Mouse (Mus musculus) liver, adult 10 weeks (tissue): ENCODE measurements around the gene Vmn2r23. TPM values are rescaled to one million over a fixed set of nuclear protein-coding genes. Genes with fewer than 3 reads are reported as not detected.

Experiments
- polyA plus RNA-seq: library from polyadenylated mRNA; stranded (reverse); fragments of 350-450 nt; fragmentation: Illumina TruSeq; extraction: RNeasy Lipid Tissue Mini Kit (QIAGEN cat#74804); gene quantifications from one replicate; pipeline ENCODE4 v1.2.3, GENCODE M21; 2014; ENCODE audit warnings: low read depth, low replicate concordance

Gene Vmn2r23
- polyA plus RNA-seq, result not detected

GRCm38 (mm10) chr6:123702370-123702769 lies at the start of gene Vmn2r23:
TSS of gene Vmn2r23 (plus strand) at chr6:123702670.

GRCm38 (mm10) chr6:123778579-123778978 lies 76.1 kb downstream of the Vmn2r23 start, which contains the start of gene Vmn2r24:
TSS of gene Vmn2r24 (plus strand) at chr6:123778879.

Other genes with a start within 250 kb of the Vmn2r23 start
- gene Vmn2r21, start 169.3 kb upstream of the Vmn2r23 start, polyA plus RNA-seq, result not detected
- not detected for gene Vmn2r22, start 51.9 kb upstream of the Vmn2r23 start, polyA plus RNA-seq
- gene Vmn2r24, start 76.2 kb downstream of the Vmn2r23 start, polyA plus RNA-seq, result not detected
- gene Vmn2r25, start 150.8 kb downstream of the Vmn2r23 start, polyA plus RNA-seq, result not detected